Mouse (Mus musculus) right cerebral cortex, adult 18-20 months (tissue): ENCODE measurements at regions not wholly inside any gene's neighbourhood (a gene's known extent, or its start where the extent isn't known, plus 50 kb on each side); places are given as distances from the start of the nearest gene placed in this dataset.

Source experiments
- DNase-seq: peaks from one replicate; pipeline ENCODE4 v3.0.0; 2022; ENCODE audit warnings: mixed read lengths

DNA sequence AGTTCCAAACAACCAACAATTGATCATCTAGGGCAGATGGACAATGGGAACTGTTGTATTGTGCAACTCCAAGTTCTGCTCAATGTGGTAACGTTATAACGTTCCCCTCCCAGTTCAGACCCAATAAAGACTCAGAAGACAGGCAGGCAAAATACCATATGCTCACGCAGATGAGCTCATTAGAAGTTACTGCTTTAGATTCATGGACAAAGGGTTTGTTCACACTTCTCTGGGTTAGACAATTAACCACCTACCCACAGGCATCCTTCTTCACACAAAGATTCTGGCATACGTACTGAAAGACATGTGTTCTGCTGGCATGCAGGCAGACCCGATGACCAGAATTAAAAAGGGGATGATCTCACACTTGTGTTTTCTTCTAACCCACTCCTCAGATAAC, 130.0 kb downstream of the Polr2m start:
- no peak for DNase-seq
